Mouse (Mus musculus) kidney, adult 2 months (tissue): ENCODE results near the gene Wiz. TPM values are rescaled to one million over a fixed set of nuclear protein-coding genes. Genes with fewer than 3 reads are reported as not detected.
A peak's percentile ranks its signal among the peaks of the same experiment; 100 is the strongest.

ENCODE experiments used
- DNase-seq: peaks from one replicate; pipeline ENCODE4 v3.0.0; 2021
- H3K27ac ChIP-seq: fragments of 200-500 bp; 2 replicates; pipeline ENCODE4 v1.5.1; 2012; ENCODE audit warnings: low read depth, low read length, control low read depth, inconsistent platforms; ENCODE audit not compliant: insufficient read depth
- H3K27me3 ChIP-seq: fragments of 200-500 bp; replicated peaks from 2 replicates; pipeline ENCODE4 v1.6.1; 2012; ENCODE audit warnings: mild to moderate bottlenecking, moderate library complexity, low read length, inconsistent platforms; ENCODE audit not compliant: control insufficient read depth, insufficient read depth
- H3K36me3 ChIP-seq: fragments of 200-500 bp; 2 replicates; pipeline ENCODE4 v1.6.1; 2012; ENCODE audit warnings: mild to moderate bottlenecking, moderate library complexity, low read length, inconsistent platforms; ENCODE audit not compliant: control insufficient read depth, insufficient read depth
- H3K4me1 ChIP-seq: fragments of 200-500 bp; 2 replicates; pipeline ENCODE4 v1.6.1; 2011; ENCODE audit warnings: low read length; ENCODE audit not compliant: control insufficient read depth, insufficient read depth
- H3K4me3 ChIP-seq: fragments of 200-500 bp; 2 replicates; pipeline ENCODE4 v1.5.1; 2011; ENCODE audit warnings: mild to moderate bottlenecking, low read depth, low read length, control low read depth; ENCODE audit not compliant: insufficient read depth
- CTCF ChIP-seq: fragments of 200-500 bp; conservative IDR thresholded peaks from 2 replicates; pipeline ENCODE4 v1.5.1; 2011; ENCODE audit warnings: low read depth, mild to moderate bottlenecking, control low read depth, low read length, moderate library complexity, mixed read lengths; ENCODE audit not compliant: insufficient read depth, insufficient read length
- POLR2A ChIP-seq: fragments of 200-500 bp; IDR thresholded peaks from one replicate; pipeline ENCODE4 v1.6.1; 2011; ENCODE audit warnings: low read depth, low read length, control low read depth
- WGBS: fragments of 180-500 bp; shearing (Covaris S2); methylation state at CpG from one replicate; pipeline ENCODE4 v1.1.7; 2018; 5-methylcytosine and 5-hydroxymethylcytosine counted together
- polyA plus RNA-seq: library from polyadenylated mRNA; depleted of rRNA; stranded (reverse); fragments of >200 nt; gene quantifications from 2 replicates; pipeline ENCODE4 v1.2.3, GENCODE M21; 2012

The Wiz gene
- polyA plus RNA-seq, 1 experiment: 30.9 TPM

DNA sequence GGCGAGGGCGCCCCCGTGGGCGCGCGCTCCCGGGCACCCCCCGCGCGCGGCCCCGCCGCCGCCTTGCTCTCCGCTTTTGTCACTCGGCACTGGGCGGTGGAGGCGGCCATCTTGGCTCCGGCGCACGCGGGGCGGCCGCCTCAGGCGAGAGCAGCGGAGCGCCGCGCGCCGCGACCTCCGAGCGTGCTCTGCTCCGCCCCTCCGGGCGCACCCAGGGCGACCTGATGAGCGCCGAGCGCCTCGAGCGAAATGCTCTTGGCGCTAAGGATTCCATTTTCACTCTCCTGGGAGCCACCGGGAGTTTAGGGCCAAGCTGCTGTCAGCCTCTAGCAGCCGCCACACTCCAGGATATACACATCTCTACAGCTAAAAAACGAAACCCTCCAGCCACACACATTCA is 24.9 kb downstream of the Wiz start:
- H3K4me3 ChIP-seq: peak overlapping the region; percentile 77
- no peak for TF ChIP-seq POLR2A
- no peak for TF ChIP-seq CTCF
- H3K4me1 ChIP-seq: peaks cover 9% of the 10 kb centered on the region; the same call in 1 of the 2 replicates
- H3K27ac ChIP-seq: 0 out of 2 replicates have a peak overlapping the region, but pooled peaks have one; percentile 46
- peak; percentile 93 for DNase-seq
- H3K36me3 ChIP-seq: no peaks in the 10 kb centered on the region
- under 1% methylated on average over 47 of the region's 47 CpGs for WGBS
- H3K27me3 ChIP-seq: no peaks in the 10 kb centered on the region

- TF ChIP-seq CTCF (no peak), POLR2A (no peak)
- Histone ChIP-seq H3K36me3 (no peaks in the 10 kb centered on the region; the same call in 1 of the 2 replicates), H3K4me1 (peaks cover 7% of the 10 kb centered on the region; the same call in 1 of the 2 replicates), H3K4me3 (peak overlapping the region; percentile 77), H3K27me3 (no peaks in the 10 kb centered on the region), H3K27ac (no peak overlapping the region)
- peak; percentile 33 for DNase-seq
- under 1% methylated on average over 42 of the region's 50 CpGs for WGBS
Observed at GRCm38 (mm10) chr17:32363821-32364301, 25.4 kb downstream of the Wiz start.

DNA sequence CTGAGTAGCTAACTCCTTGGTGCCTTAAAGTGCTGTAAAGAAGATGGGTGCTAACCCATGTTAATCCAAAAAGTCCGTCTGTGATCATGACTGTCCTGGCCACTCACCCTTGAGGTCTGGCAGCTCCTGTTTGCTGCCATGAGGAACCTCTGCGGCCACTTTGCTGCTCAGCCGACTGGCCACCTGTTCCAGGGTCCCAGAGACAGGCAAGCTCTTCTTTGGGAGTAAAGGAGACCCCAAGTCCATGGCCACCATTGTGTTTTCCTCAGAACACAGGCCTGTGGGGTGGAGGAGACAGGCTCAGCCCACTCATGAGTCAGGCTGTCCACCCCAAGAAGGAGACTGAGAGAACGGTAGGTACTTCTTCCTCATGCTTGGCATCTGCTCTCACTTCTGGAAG is 26.6 kb downstream of the Wiz start:
- H3K4me3 ChIP-seq: no peak overlapping the region
- H3K36me3 ChIP-seq: no peaks in the 10 kb centered on the region; the same call in 1 of the 2 replicates
- TF ChIP-seq CTCF (no peak), POLR2A (no peak)
- DNase-seq: no peak
- H3K27ac ChIP-seq: no peak overlapping the region
- no peaks in the 10 kb centered on the region for H3K27me3 ChIP-seq
- peaks cover 7% of the 10 kb centered on the region; the same call in 1 of the 2 replicates for H3K4me1 ChIP-seq
- WGBS: 65% methylated on average over 4 of the region's 4 CpGs

GRCm38 (mm10) chr17:32359928-32360327 is 29.3 kb downstream of the Wiz start:
- H3K27ac ChIP-seq: no peak overlapping the region
- peaks cover 8% of the 10 kb centered on the region; the same call in 1 of the 2 replicates for H3K36me3 ChIP-seq
- peaks cover 7% of the 10 kb centered on the region; the same call in 1 of the 2 replicates for H3K4me1 ChIP-seq
- H3K4me3 ChIP-seq: no peak overlapping the region
- H3K27me3 ChIP-seq: no peaks in the 10 kb centered on the region
- whole genome bisulfite sequencing: 83% methylated on average over 18 of the region's 18 CpGs
- DNase-seq: no peak
- TF ChIP-seq CTCF (no peak), POLR2A (no peak)

- WGBS: 95% methylated on average over 6 of the region's 6 CpGs
- peaks cover 12% of the 10 kb centered on the region for H3K4me1 ChIP-seq
- no peak overlapping the region for H3K4me3 ChIP-seq
- TF ChIP-seq POLR2A (no peak), CTCF (no peak)
- no peak for DNase-seq
- H3K27ac ChIP-seq: no peak overlapping the region
- no peaks in the 10 kb centered on the region for H3K27me3 ChIP-seq
- peaks cover 8% of the 10 kb centered on the region; the same call in 1 of the 2 replicates for H3K36me3 ChIP-seq
Observed at GRCm38 (mm10) chr17:32358943-32359340, 30.3 kb downstream of the Wiz start.

GRCm38 (mm10) chr17:32358192-32358942 is 30.9 kb downstream of the Wiz start:
- Histone ChIP-seq H3K36me3 (peaks cover 8% of the 10 kb centered on the region; the same call in 1 of the 2 replicates), H3K4me3 (no peak overlapping the region), H3K27me3 (no peaks in the 10 kb centered on the region), H3K4me1 (peaks cover 14% of the 10 kb centered on the region), H3K27ac (no peak overlapping the region)
- DNase-seq: no peak
- WGBS: 95% methylated on average over 7 of the region's 7 CpGs
- TF ChIP-seq CTCF: no peak
- TF ChIP-seq POLR2A: no peak
